Mouse (Mus musculus) midbrain, embryonic 13.5 days (tissue): ENCODE measurements around the gene Iqgap2. TPM values are rescaled to one million over a fixed set of nuclear protein-coding genes. Genes with fewer than 3 reads are reported as not detected.

Experiments
- ATAC-seq: fragments of 200-750 bp; cut with Nextera tagmentation; 2 replicates; pipeline ENCODE4 v1.8.0; 2017; ENCODE audit warnings: mild to moderate bottlenecking, moderate TSS enrichment, moderate library complexity
- H3K27ac ChIP-seq: fragments of 300-500 bp; sonication (generic); 2 replicates; pipeline ENCODE4 v1.5.1; 2015; ENCODE audit warnings: inconsistent platforms, mild to moderate bottlenecking, moderate library complexity
- H3K27me3 ChIP-seq: fragments of 300-500 bp; sonication (generic); 2 replicates; pipeline ENCODE4 v1.6.1; 2015; ENCODE audit warnings: mild to moderate bottlenecking, inconsistent platforms
- H3K36me3 ChIP-seq: fragments of 300-500 bp; sonication (generic); 2 replicates; pipeline ENCODE4 v1.6.1; 2015; ENCODE audit warnings: mild to moderate bottlenecking, inconsistent platforms
- H3K4me1 ChIP-seq: fragments of 300-500 bp; sonication (generic); replicated peaks from 2 replicates; pipeline ENCODE4 v1.6.1; 2015; ENCODE audit warnings: inconsistent platforms
- H3K4me2 ChIP-seq: fragments of 300-500 bp; sonication (generic); replicated peaks from 2 replicates; pipeline ENCODE4 v1.6.1; 2015; ENCODE audit warnings: moderate library complexity, mild to moderate bottlenecking, inconsistent platforms
- H3K4me3 ChIP-seq: fragments of 300-500 bp; sonication (generic); replicated peaks from 2 replicates; pipeline ENCODE4 v1.5.1; 2015; ENCODE audit warnings: mild to moderate bottlenecking, inconsistent platforms
- H3K9ac ChIP-seq: fragments of 300-500 bp; sonication (generic); replicated peaks from 2 replicates; pipeline ENCODE4 v1.6.1; 2015; ENCODE audit warnings: mild to moderate bottlenecking, inconsistent platforms
- H3K9me3 ChIP-seq: fragments of 300-500 bp; sonication (generic); 2 replicates; pipeline ENCODE4 v1.6.1; 2016; ENCODE audit warnings: mild to moderate bottlenecking, inconsistent platforms
- WGBS: fragments of 180-500 bp; shearing (Covaris S2); methylation state at CpG from one replicate; pipeline ENCODE4 v1.1.7; 2015; 5-methylcytosine and 5-hydroxymethylcytosine counted together
- polyA plus RNA-seq: library from polyadenylated mRNA; unstranded; fragments of >200 nt; fragmentation: Nextera tagmentation; extraction: Ambion mirVana; gene quantifications from 2 replicates; pipeline ENCODE4 v1.2.1, GENCODE M21; 2015

Iqgap2 gene
- polyA plus RNA-seq, 1 experiment from 2014 or later: 7.4 TPM

DNA sequence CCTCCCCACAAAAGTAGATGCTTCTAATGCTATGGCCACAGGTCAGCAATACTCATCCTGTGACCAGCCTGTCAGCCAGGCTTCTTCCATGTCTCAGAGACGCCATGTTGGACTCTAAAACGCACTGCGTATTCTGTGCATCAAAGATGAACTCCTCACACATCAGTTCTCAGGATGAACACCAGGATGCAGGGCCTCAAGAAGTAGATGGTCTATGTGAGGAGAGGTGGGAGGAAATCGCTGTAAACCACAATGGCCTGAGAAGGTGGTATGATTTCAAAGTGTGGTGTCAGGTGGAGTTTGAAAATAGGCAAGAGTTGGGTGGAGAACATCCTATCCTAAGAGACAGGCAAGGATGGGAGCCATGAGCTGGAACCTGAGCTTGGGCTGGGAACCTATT, 1.4 kb upstream of the Iqgap2 start:
- Histone ChIP-seq H3K36me3 (no peaks in the 10 kb centered on the region), H3K9ac (no peak overlapping the region), H3K4me1 (peaks cover 25% of the 10 kb centered on the region), H3K27me3 (0 out of 2 replicates have a peak, but pooled peaks cover 7% of the 10 kb centered on the region), H3K4me2 (peak overlapping the region; percentile 95; the same call in 1 of the 2 replicates), H3K27ac (no peak overlapping the region), H3K9me3 (no peaks in the 10 kb centered on the region), H3K4me3 (no peak overlapping the region)
- ATAC-seq: no peak
- WGBS: 90% methylated on average over 4 of the region's 4 CpGs

DNA sequence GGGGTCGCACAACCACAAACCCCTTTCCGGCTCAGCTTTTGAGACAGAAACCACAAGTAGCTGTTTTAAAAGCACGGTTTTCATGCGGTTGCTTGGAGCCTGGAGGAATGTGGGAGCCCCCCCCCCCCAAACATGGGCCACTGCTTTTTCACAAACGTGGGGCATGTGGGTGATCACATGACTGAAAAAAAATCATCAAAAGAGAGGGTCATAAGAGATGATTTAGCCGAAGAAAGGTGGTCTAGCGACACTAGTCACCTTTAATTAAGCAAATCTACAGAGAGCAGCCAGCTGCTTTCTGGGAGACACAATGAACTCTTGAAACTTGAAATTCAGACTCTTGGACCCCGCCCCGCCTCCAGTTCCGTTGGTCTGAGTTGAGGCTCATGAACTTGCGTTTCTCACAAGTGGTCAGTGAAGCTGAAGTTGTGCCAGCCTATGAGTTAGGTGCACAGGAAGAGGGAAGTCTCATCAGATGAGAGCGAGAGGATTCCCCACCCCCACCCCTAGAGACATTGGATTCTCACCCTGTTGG, 956 bp upstream of the Iqgap2 start:
- WGBS: 11% methylated on average over 12 of the region's 12 CpGs
- no peaks in the 10 kb centered on the region for H3K9me3 ChIP-seq
- H3K27ac ChIP-seq: no peak overlapping the region
- H3K4me3 ChIP-seq: peak overlapping the region; percentile 66
- H3K9ac ChIP-seq: peak overlapping the region; percentile 72
- peak overlapping the region; percentile 95 for H3K4me2 ChIP-seq
- ATAC-seq: no peak
- no peaks in the 10 kb centered on the region for H3K36me3 ChIP-seq
- peaks cover 25% of the 10 kb centered on the region for H3K4me1 ChIP-seq
- 0 out of 2 replicates have a peak, but pooled peaks cover 7% of the 10 kb centered on the region for H3K27me3 ChIP-seq

DNA sequence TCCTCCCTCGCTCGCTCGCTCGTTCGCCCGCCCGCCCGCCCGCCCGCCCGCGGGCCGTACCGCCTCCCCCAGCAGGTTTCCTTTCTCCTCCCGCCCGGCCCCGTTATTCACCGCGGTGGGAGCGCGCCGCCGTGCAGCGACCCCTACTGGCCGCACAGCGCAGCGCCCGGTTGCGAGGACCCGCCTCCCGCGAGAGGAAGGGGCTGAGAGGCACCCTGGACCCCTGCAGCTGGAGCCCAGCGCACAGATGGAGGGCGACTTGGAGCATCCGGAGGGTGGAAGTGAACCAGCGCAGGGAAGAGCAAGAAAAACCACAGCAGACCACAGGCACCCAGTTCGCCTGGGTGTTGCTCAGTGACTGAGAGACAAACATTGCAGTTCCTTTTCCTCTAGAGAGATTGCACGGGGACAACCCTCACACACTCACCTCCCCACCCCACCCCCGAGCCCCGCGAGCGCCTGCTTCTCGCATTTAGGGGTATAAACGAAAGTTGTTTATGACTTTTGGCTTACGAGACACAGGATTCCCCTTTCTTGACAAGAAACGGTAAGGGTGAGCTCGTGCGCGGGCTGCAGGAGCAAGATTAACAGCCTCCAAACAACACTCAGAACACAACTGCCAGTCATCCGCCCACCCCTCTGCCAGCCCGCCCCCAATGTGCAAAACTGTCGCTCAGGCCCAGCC, 346 bp upstream of the Iqgap2 start:
- peaks cover 25% of the 10 kb centered on the region for H3K4me1 ChIP-seq
- H3K27ac ChIP-seq: peak overlapping the region; percentile 44
- H3K36me3 ChIP-seq: no peaks in the 10 kb centered on the region
- peak overlapping the region; percentile 95 for H3K4me2 ChIP-seq
- H3K4me3 ChIP-seq: peak overlapping the region; percentile 66
- H3K9me3 ChIP-seq: no peaks in the 10 kb centered on the region
- H3K27me3 ChIP-seq: 0 out of 2 replicates have a peak, but pooled peaks cover 7% of the 10 kb centered on the region
- peak; percentile 91 for ATAC-seq
- peak overlapping the region; percentile 72 for H3K9ac ChIP-seq
- under 1% methylated on average over 45 of the region's 52 CpGs for WGBS

DNA sequence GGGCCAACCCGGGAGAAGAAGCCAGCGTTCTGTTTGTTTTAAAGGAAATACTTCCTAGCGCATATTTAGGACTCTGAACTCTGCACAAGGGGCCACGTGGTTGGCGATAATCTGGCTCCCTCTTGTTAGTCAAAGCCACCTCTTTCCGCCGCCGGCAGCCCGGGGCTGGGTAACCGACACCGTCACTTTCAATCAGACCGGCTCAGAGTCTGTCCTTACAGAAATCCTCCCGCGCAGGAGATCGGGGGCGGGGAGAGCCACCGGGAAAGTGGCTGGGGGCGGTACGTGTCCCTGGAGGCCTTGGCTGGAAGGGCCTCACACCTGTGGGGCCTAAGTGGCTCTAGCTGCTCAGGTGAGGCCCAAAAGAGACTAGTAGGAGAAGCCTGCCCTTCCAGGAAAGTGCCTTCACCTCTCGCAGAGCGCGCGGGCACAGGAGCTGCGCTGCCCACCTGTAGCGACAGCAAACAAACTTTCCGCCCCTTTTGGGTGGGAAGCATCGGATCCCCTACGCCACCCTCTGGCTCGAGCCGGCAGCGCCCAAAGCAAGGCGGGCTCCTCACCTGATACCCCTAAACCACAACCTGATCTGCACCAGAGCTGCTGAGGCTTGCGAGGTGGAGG, 761 bp downstream of the Iqgap2 start:
- peak overlapping the region; percentile 66 for H3K4me3 ChIP-seq
- WGBS: under 1% methylated on average over 33 of the region's 33 CpGs

DNA sequence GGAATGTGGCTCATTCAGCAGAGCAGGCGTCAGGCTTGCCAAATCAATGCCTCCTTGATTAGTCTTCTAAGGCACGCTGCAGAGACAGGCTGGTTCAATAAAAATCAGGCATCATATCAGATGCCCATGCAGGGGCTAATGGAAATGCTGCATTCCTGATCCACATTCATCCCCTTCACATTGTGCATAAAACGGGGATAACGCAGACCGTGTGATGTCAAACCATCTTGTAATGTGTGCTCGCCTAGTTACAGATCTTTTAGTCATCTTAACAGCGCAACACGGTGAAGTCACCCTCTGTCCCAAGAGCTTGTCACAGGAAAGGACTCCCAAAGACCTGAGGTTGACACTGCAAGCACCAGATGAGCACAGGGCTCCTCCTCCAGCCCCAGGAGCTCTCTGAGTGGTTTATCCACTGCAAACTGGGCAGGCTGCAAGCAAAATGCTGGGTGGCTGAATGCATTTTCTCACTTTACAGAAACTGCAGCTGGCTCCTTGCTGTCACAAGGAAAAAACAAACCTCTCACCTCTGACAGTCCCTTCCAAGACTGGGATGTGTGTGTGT, 1.7 kb downstream of the Iqgap2 start:
- Histone ChIP-seq H3K4me2 (peak overlapping the region; percentile 95), H3K9ac (no peak overlapping the region), H3K36me3 (no peaks in the 10 kb centered on the region), H3K27me3 (0 out of 2 replicates have a peak, but pooled peaks cover 7% of the 10 kb centered on the region), H3K9me3 (no peaks in the 10 kb centered on the region), H3K27ac (no peak overlapping the region), H3K4me3 (peak overlapping the region; percentile 66), H3K4me1 (peaks cover 36% of the 10 kb centered on the region)
- WGBS: 15% methylated on average over 8 of the region's 8 CpGs
- ATAC-seq: no peak

More for the DNA sequence above, 761 bp downstream of the Iqgap2 start:
- Histone ChIP-seq H3K4me1 (peaks cover 33% of the 10 kb centered on the region), H3K27ac (no peak overlapping the region; the same call in 1 of the 2 replicates), H3K36me3 (no peaks in the 10 kb centered on the region), H3K9me3 (no peaks in the 10 kb centered on the region), H3K9ac (peak overlapping the region; percentile 72), H3K27me3 (0 out of 2 replicates have a peak, but pooled peaks cover 7% of the 10 kb centered on the region), H3K4me2 (peak overlapping the region; percentile 95)
- ATAC-seq: peak; percentile 43

DNA sequence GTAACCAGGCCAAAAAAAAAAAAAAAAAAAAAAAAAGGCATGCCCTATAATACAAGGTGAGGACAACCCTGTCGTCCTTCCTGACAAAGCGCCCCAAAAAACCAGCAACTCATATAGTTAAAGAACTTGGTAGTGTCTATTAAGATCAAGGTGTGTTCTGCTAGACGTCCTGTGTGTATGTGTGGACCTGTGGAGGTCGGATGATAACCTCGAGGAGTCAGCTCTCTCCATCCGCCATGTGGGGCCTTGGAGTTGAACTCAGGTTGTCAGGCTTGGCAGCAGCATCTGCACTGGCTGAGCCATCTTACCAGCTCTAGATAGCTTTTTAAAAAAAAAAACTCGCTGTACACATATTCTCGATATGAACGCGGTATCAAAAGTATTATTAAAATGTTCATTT, 2.4 kb downstream of the Iqgap2 start:
- H3K4me3 ChIP-seq: no peak overlapping the region
- no peaks in the 10 kb centered on the region for H3K9me3 ChIP-seq
- peaks cover 36% of the 10 kb centered on the region for H3K4me1 ChIP-seq
- 88% methylated on average over 10 of the region's 10 CpGs for WGBS
- no peak overlapping the region for H3K4me2 ChIP-seq
- H3K36me3 ChIP-seq: no peaks in the 10 kb centered on the region
- 0 out of 2 replicates have a peak, but pooled peaks cover 7% of the 10 kb centered on the region for H3K27me3 ChIP-seq
- H3K9ac ChIP-seq: no peak overlapping the region
- no peak overlapping the region for H3K27ac ChIP-seq
- no peak for ATAC-seq

DNA sequence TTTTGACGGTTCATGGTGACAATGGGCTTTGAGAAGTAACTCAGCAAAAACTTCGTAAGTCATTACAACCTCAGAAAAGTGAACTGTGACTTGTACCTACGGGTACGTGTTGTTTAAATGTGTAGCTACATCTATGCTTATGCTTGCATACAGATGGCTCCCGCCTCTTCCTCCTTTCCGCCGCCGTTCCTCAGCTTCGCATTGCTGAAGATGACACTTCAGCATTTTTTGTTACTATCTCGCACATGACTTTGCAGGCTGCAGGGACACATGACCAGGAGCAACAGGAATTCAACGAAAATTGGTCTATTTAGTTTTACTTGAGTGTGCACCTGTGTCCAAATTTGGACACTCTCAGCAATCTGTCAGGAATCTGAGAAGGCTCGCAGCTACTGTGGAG, 3.1 kb downstream of the Iqgap2 start:
- peaks cover 36% of the 10 kb centered on the region for H3K4me1 ChIP-seq
- WGBS: 92% methylated on average over 12 of the region's 12 CpGs
- no peak overlapping the region for H3K4me2 ChIP-seq
- 0 out of 2 replicates have a peak, but pooled peaks cover 7% of the 10 kb centered on the region for H3K27me3 ChIP-seq
- no peaks in the 10 kb centered on the region for H3K9me3 ChIP-seq
- H3K36me3 ChIP-seq: no peaks in the 10 kb centered on the region
- H3K4me3 ChIP-seq: no peak overlapping the region
- H3K9ac ChIP-seq: no peak overlapping the region
- no peak for ATAC-seq
- H3K27ac ChIP-seq: no peak overlapping the region

DNA sequence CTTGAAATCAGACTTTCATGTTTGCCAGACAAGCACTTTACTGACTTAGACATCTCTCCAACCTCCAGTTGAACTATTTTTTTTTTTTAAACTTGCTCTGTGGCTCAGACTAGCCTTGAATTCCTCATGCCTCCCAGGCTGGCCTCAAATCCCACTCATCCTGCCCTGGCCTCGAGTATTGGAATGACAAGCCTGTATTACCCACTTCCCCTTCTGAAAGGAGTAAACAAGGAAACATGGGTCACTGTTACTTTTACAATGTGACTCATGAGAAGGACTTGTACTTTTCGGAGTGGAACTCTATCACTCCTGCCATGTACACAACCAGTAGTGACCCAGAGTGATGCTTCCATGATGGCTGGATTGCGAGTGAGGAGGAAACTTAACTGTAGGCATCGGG, 3.6 kb downstream of the Iqgap2 start:
- Histone ChIP-seq H3K36me3 (no peaks in the 10 kb centered on the region), H3K4me3 (no peak overlapping the region), H3K4me2 (no peak overlapping the region), H3K4me1 (peaks cover 36% of the 10 kb centered on the region), H3K27me3 (0 out of 2 replicates have a peak, but pooled peaks cover 7% of the 10 kb centered on the region), H3K9ac (no peak overlapping the region), H3K27ac (no peak overlapping the region), H3K9me3 (no peaks in the 10 kb centered on the region)
- WGBS: 85% methylated on average over 4 of the region's 4 CpGs
- no peak for ATAC-seq

DNA sequence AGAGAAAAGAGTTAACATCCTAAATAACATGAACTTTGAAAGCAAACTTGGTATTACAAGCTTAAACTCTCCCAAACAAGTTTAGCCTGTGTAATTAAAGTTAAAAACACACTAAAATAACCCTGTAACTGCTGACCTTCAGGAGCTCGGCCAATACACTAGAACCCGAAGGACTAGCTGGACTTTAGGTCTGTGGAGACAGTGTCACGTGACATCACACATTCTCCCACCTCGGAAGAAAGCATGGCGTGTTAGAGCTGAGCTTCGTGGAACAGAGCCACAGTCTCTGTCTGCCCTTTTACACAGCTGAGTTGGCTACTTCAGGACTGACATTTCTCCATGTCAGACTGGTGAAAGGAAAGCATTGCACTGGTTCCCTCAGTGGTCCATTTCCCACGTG, 4.3 kb downstream of the Iqgap2 start:
- 87% methylated on average over 7 of the region's 7 CpGs for WGBS
- no peak overlapping the region for H3K9ac ChIP-seq
- H3K36me3 ChIP-seq: no peaks in the 10 kb centered on the region
- H3K4me3 ChIP-seq: no peak overlapping the region
- H3K4me2 ChIP-seq: no peak overlapping the region
- 0 out of 2 replicates have a peak, but pooled peaks cover 7% of the 10 kb centered on the region for H3K27me3 ChIP-seq
- no peak overlapping the region for H3K27ac ChIP-seq
- peaks cover 32% of the 10 kb centered on the region for H3K4me1 ChIP-seq
- ATAC-seq: no peak
- H3K9me3 ChIP-seq: no peaks in the 10 kb centered on the region

DNA sequence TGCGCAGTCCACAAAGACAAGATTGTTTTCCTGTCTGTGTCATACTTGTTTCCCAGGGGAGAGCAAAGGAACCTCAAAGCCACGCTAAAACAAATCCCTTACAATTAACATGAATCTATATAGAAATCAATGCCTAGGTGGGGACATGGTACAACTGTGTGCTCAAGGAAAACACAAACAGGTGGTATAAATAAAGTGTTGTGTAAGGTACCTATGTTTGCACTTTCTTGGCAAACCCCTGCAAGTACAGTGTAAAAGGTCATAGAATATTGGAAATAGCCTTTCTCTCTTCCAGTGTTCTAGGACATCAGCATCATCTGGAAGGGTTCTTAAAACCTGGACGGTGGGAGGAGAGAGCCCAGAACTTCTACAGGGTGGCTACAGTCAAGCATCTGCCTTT, 7.3 kb downstream of the Iqgap2 start:
- Histone ChIP-seq H3K27ac (no peak overlapping the region), H3K9ac (no peak overlapping the region), H3K9me3 (no peaks in the 10 kb centered on the region), H3K4me2 (no peak overlapping the region), H3K4me1 (peaks cover 11% of the 10 kb centered on the region; the same call in 1 of the 2 replicates), H3K4me3 (no peak overlapping the region), H3K36me3 (no peaks in the 10 kb centered on the region), H3K27me3 (0 out of 2 replicates have a peak, but pooled peaks cover 4% of the 10 kb centered on the region)
- ATAC-seq: no peak
- 92% methylated on average over 3 of the region's 3 CpGs for WGBS

DNA sequence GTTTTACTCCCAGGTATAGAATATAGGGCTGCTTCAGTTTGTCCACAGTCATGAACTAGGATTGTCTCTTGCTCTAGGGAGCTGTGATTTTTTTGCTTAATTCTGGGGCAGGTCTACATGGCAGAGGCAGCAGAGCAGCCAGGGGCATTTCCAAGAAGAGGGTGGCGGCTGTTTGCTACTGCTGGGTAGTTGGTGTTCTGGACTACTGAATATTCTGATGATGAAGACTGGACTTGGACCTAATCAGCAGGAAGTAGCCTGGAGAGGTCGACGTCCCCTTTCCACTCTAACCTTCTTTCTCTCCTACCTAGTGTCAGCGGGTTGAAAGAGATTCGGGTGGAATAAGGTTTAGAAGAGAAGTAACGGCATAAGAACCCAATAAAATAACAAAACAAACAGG, 9.7 kb downstream of the Iqgap2 start:
- Histone ChIP-seq H3K27me3 (no peaks in the 10 kb centered on the region), H3K4me1 (peaks cover 17% of the 10 kb centered on the region), H3K4me3 (no peak overlapping the region), H3K27ac (no peak overlapping the region), H3K4me2 (no peak overlapping the region), H3K9me3 (no peaks in the 10 kb centered on the region), H3K36me3 (no peaks in the 10 kb centered on the region), H3K9ac (no peak overlapping the region)
- no peak for ATAC-seq
- 86% methylated on average over 6 of the region's 6 CpGs for WGBS

DNA sequence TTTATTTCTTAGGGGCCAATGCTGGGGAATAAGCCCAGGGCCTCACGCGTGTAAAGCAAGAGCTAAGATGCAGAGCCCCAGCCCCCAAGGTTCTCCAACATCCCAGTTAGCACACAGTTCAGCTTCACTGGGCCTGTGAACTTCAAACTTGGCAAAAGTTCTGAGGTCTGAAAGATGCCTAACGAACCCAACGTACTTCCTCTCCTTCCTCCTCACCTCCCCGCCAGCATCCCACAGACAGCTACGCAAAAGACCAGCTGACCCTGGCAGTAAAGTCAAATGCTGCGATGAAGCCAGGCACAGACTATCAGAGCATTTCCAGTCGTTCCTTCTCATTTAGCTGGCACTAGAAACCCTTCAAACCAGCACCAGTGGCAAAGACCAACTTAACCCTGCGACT, 10.3 kb downstream of the Iqgap2 start:
- no peak overlapping the region for H3K4me2 ChIP-seq
- no peak overlapping the region for H3K4me3 ChIP-seq
- no peak overlapping the region for H3K9ac ChIP-seq
- ATAC-seq: no peak
- no peaks in the 10 kb centered on the region for H3K36me3 ChIP-seq
- no peaks in the 10 kb centered on the region for H3K27me3 ChIP-seq
- no peak overlapping the region for H3K27ac ChIP-seq
- peaks cover 14% of the 10 kb centered on the region for H3K4me1 ChIP-seq
- WGBS: 96% methylated on average over 9 of the region's 9 CpGs
- H3K9me3 ChIP-seq: no peaks in the 10 kb centered on the region
